Mouse (Mus musculus): ENCODE data around the gene Lamb1.

The Lamb1 gene

DNA sequence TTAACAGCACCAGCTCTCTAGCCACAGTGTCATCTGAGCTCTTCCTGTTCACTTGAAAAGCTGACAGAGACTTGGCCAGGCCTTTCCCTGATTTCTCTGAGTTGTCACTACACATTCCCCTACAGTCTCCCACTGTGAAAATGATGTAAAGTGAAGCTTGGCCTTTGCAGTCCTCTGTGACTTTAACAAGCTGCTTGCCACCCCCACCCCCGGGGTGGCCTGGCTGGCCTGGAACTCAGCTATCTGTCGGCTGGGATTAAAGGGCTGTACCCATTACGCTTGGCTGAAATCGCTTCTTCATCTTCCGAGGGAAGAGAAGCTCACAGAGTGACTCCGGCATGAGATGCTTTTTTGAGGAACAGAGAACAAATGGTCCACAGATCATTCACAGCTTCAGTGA is 50.9 kb downstream of the Lamb1 start:
- DNase-seq (ENCODE audit: low spot score): no peak

DNA sequence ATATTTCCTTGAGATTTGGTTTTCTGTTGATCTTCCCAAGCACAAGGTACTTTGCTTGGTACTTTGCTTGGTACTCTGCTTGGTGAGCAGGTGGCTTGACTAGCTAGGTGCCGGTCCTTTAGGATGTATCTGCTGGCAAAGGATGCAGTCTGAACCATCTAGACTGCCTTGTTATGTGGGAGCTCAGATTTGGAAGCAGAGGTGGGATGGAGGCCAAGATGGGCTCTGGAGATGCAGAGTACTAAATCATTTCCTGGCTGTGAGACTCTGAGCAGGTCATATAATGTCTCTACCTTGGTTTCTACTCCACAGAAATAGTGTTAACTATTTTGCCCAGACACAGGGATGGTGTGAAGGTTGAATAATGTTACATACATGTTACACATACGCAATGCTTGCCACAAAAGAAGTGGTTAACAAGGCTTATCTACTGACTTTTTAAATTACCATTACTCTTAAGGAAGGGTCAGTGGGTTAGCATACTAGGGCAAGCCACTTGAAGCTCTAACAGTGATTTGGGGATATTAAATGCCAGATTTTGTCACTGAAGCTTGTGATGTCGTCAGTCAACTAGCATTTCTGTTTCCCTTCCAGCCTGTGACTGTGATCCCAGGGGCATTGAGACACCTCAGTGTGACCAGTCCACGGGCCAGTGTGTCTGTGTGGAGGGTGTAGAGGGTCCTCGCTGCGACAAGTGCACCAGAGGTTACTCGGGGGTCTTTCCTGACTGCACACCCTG is 52.8 kb downstream of the Lamb1 start:
- DNase-seq (ENCODE audit: low spot score): no peak

DNA sequence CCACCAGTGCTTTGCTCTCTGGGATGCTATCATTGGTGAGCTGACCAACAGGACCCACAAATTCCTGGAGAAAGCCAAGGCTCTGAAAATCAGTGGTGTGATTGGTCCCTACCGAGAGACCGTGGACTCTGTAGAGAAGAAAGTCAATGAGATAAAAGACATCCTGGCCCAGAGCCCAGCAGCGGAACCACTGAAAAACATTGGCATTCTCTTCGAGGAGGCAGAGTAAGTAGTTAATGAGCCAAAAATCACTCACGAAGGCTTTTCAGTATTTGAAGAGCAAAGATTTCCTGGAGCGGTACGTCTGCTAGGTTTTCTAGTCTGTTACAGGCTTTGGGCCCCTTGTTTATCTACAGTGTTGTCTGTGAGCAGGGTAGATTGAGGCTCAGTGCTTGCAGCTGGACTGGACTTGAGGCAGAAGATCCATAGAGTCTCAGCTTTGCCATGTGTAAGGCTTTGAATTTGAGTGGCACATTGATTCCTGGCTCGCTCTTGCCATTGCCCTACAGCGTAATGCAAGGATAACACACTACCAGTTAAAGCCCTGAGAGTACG is 53.5 kb downstream of the Lamb1 start:
- no peak for DNase-seq (ENCODE audit: low spot score)

DNA sequence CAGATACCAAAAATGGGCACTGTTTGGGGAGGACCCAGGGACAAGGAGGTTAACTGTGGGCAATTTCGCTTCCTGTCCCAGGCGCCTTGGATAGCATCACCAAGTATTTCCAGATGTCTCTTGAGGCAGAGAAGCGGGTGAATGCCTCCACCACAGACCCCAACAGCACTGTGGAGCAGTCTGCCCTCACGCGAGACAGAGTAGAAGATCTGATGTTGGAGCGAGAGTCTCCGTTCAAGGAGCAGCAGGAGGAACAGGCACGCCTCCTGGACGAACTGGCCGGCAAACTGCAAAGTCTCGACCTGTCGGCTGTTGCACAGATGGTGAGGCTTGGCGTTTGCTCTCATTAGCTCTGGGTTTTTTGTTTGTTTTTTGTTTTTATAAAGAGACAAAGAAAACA is 55.8 kb downstream of the Lamb1 start:
- DNase-seq (ENCODE audit: low spot score): no peak

DNA sequence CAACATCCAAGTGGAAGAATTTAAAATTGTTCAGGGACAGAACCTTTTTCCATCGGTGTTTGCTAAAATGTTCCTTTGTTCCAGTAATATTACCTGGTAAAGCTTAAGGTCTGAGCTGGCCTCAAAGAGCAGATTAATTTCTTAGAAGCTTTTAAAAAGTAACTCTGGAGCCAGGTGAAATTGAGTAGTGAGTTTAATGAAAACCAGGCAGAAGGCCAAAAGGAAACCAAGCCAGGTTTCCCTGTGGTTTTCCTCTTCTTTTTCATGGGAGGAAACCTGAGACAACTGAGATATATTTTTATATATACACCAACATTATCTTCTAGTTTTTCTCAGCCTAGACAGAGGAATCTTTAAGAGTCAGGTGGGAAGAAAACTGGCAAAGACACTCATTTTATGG is 56.5 kb downstream of the Lamb1 start:
- no peak for DNase-seq (ENCODE audit: low spot score)

DNA sequence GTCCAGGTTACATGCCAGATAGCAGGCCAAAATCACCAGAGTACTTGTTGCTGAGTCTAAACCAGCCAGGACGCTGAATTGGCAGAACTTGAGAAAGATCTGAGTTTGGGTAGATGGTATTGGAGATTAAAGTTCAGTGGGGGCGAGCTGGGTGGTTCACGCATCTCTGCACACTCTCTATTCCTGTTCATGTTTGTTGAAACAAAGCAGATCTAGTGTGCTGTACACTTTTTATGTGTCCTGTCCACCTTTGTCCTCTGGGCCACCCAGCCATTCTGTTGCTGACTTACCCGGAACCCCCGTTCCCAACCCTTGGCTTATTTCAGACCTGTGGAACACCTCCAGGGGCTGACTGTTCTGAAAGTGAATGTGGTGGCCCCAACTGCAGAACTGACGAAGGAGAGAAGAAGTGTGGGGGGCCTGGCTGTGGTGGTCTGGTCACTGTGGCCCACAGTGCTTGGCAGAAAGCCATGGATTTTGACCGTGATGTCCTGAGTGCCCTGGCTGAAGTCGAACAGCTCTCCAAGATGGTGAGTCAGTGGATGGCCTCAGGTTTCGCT is 58.2 kb downstream of the Lamb1 start:
- DNase-seq (ENCODE audit: low spot score): no peak

DNA sequence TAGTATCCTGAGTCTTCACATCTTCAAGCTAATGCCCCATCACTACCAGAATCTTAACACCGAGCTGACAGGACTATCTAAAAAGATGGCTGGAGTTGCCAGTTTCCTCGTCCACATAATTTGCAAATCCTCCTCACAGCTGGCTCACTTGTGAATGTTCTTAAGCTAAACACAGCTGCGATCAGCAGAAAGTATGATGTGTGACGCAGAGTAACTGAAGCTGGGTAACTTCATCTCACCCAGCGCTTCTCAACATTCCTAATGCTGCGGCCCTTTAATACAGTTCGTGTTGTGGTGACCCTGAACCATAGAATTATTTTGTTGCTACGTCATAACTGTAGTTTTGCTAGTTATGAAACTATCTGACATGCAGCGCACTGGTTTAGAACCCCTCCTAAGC is 62.1 kb downstream of the Lamb1 start:
- DNase-seq (ENCODE audit: low spot score): no peak

DNA sequence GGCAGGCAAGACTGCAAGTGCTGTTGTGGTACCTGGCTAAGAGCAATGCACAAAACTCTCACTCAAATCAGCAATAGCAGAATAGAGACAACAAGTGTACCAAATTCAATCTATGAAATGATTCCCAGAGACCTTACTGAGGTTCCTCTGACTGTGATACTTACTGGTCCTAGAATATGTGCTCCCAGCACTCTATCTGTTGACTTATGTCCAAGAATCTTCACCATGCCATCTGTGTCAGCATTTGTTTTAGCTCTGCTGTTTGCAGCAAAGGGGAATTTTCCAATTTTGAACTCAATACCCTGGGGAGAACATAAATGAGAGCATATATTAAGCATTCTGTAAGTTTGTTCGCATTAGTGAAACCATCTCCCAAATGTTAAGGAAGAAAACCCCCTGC is 68.2 kb downstream of the Lamb1 start:
- no peak for DNase-seq (ENCODE audit: low spot score)

DNA sequence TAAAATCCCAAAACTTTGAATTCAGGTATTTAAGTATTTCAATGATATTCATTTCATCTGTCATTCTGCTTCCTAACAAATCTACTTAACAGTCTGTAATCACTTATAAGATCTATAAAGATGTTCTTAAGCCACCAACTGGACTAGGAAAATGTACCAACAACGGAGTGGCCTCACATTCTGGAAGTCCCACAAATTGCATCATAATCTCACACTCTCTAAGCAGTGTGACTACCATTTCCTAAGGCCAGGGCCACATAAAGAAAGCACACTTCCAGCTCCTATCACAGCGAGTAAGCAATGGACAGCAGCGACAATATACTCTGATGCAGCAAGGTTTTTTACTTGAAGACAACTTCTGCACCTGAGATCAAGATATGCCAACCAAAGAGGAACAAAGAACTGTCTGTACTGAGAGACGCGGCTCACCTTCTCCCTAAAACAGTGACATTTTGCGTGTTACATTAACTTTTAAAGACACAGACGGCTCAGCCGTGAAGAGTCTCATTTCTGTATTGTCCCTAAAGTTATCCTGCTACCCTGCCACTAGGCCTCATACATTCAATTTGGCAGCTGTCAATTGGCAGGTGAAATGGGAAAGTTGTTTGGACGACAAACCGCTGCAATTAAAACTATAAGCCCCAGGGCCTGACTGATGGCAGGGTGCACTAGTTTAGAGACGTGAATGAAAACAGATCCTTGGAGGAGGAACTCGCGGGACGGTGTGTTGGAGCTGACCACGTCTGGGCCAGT is 85.3 kb downstream of the Lamb1 start:
- no peak for DNase-seq (ENCODE audit: low spot score)

DNA sequence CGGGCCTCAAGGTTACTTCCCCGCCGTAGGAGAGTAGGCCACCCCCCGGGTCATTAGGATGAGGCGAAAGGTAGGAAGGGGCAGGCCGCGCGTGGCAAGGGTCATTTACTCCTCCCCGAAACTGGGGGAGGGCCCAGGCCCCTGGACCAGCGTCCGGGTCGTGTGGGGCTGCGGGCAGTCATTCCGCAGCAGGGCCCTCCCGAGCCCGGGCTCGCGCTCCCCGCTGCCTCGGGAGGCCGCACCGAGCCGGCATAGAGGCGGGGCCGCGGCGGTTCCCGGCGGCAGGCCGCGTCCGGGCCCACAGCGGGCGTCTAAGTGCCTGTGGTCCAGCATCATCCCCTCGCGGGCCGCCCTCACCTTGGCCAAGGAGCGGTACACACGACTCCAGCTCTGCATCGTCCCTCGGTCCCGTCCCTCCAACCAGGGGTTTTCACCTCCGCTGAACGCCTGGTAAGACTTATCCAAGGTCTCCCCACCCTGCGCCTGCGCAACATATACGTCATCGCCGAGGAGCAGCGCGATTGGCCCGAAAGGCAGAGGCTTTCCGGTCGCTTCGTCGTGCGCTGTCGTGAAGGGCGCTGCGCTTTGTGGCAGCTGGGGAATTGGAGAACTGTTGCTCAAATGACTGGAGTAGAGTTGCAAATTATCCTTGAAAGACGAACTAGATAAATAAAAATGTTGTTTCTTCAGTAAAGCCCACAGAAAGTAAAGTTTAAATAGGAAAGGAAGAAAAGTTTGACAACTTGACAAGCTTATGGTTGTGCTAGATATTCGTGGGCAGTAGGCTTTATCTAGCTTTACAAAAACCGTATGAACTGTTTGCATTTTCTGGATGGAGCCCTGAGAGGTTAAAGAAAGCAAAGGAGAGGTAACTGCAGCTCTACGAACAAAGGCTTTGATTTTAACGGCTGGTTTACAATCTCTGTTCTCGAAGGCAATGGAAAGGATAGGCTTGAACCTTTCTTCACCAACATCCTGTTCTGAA is 86.2 kb downstream of the Lamb1 start, which contains the start of gene Dld:
Dld (minus strand) TSS at position 510 of the 985 bp plus-strand sequence.
- DNase-seq (ENCODE audit: low spot score): peak; percentile 93

DNA sequence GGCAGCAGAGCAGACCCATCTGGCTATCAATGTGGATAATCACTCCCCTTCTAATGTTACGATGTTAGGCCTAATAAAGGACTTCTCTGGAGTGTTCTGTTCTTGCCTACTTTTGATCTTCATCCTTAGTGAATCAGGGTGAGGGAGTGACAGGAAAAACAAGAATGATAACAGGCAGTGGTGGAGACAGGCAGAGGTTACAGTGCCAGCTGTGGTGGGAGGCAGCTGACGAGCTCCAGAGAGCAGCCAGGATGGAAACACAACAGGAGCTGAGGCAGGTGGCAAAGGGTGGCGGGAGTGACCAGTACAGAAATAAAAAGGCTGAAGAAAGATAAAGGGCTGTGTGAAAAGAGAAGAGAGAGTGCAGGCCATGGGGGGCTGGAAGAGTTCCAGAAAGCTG is 101.4 kb downstream of the Lamb1 start:
- no peak for DNase-seq (ENCODE audit: low spot score)

DNA sequence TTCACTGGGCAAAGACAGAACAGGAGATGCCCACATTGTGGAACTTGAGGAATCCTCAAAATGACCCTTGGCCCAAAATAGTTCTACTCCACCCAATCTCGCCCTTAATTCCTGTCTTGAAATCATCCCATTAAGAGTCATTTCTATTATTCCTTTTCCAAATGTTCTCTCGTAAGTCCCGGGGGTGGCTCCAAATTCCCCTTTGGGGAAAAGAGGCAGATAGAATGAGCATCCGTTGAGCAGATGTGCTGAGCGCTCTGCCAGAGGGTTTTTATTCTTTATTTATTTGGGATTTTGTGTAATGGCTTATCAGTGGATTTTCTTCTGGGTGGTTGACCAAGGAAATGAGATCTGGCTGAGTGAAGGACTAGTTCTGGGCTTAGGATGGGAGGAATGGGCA is 102.7 kb downstream of the Lamb1 start:
- no peak for DNase-seq (ENCODE audit: low spot score)

DNA sequence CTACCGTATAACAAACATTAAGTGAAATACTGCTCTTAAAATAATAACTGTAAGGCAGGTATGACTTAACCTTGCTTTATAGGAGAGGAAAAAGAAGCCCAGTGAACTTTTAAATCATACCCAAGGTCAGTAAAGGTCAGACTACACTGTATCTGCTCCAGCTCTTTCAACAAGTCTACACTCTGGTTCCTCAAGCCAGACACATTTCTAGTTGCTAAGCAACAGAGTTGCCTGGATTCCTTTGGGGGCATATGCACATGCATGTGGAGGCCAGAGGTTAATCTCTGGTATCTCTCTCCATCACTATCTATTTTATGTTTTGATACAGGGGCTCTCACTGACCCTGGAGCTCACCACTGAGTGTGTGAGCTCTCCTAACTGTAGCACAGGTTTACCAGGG is 104.1 kb downstream of the Lamb1 start:
- DNase-seq (ENCODE audit: low spot score): no peak

DNA sequence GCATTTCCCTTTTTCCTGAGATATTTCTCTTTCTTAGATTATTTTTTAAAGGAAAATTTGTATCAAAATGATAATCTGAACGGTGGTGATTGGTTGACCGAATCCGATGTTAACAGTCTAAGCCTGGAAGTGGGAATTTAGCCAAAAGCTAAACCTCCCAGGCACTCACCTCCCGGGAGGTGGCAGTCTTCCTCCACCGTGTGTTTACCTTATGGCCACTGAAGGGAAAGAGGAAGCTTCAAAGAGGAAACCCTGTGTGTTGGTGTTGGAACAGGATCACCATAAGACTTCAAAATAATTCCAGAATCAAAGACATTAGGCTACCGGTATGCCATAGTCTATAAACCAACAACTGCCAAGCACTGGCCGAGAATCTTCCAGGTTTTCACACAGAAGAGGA is 104.6 kb downstream of the Lamb1 start:
- DNase-seq (ENCODE audit: low spot score): no peak

DNA sequence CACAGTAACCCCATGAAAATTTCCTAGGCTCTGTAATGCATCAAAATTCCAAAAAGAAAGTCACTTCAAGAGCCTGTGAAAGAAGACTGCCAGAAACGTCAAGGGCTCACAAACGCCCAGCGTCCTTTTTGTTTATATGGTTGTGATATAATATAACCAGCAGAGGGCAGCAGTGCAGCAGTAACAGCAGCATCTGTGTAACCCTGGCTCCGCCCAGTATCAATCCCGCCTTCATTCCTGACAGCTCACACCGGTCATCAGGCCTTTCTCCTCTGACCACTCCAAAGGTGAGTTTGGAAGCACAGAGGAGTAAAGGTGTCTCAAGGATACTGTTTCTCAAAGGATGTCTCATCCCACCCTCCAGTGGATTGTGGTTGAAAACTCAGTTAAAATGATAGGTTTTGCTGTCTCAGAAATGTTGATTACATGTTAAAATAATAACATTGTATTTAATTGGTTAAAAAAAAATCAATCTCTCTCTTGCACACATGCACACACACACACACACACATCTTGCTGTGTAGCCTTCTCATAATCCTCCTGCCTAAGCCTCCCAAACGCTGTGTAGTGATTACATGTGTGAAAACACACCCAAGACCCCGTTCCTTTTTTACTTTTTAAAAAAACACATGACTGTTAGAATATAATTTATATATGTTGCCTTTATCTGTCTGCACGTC is 109.7 kb downstream of the Lamb1 start:
- DNase-seq (ENCODE audit: low spot score): no peak

DNA sequence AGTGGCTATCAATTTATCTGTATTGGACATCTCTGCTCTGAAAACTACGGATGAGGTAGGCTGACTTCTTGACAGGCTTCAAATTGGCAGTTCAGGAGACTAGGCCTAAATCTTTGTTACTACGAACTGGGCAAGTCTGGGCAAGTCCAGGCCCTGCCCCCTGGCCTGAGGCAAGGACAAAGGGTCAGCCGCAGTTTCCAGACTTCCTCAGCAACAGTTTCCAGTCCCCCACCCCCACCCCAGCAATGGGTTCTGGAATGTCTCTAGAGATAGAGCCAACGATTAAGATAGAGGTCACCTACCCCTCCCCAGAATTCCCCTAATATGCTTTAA is 110.2 kb downstream of the Lamb1 start:
- no peak for DNase-seq (ENCODE audit: low spot score)

DNA sequence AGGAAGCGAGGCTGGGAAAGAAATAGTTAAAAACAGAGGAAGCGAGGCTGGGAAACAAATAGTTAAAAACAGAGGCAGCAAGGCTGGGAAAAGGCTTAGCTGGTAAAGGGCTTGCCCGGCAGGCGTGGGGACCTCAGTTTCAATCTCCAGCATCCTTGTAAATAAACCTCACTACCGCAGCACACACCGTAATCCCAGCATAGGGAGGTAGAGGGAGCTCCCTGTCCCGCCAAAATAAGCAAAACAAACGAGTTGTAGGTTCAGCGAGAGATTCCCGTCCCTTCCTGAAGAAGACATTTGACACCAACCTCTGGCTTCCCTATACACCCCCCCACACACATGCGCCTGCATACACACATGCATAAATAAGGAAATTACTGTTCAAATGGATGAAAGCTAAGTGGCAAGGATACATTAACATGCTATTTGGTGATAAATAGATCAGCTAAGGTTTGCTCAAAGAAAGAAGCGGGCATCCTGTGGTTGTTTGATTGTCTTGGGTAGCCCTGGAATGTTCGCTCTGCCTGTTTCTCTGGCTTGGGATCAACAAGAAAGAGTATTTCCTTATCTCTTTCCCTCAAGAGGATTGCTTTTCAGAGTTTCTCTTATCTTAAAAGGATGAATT is 111.4 kb downstream of the Lamb1 start:
- no peak for DNase-seq (ENCODE audit: low spot score)

DNA sequence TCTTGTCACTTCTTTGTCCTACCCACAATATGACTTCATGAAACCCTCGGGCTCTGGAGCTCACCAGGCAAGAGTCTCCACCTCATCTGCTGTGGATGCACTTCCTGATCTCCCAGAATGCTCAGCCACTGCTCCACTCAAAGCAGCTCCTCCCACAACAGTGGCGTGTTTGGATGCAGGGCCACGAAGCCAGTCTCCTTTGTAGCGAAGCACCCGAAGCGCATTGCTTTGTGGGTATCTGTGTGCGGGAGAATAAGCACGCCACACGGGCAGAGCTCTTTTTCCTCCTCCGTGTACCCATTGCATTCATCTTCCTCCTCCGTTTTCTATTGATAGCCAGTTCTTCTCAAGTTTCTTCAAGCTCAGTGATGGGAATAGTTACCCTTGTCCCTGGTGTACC is 112.2 kb downstream of the Lamb1 start:
- DNase-seq (ENCODE audit: low spot score): no peak

Data from ovary, postnatal 10 days (tissue).